Mouse (Mus musculus): ENCODE data around the gene Trim17.
A peak's percentile ranks its signal among the peaks of the same experiment; 100 is the strongest.

Gene Trim17

DNA sequence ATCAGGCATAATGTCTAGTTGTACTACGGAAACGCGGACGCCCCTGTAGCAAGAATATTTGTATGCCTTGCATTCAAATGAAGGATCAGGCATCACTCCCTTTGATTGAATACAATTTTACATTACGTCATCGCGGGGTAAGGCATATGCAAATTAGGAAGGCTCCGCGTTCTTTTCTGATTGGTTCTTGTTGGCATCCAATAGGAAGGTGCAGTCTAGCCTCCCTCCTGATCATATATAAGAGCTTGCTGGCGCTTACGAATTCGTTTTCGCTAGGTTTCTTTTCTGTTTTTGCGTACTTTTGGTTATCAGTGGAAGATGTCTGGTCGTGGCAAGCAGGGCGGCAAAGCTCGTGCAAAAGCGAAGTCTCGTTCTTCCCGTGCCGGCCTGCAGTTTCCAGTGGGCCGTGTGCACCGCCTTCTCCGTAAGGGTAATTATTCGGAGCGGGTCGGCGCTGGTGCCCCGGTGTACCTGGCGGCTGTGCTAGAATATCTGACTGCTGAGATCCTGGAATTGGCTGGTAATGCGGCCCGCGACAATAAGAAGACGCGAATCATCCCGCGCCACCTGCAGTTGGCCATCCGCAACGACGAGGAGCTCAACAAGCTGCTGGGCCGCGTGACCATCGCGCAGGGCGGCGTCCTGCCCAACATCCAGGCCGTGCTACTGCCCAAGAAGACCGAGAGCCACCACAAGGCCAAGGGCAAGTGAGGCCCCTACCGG lies at the start of gene Trim17, which contains the start of gene Hist3h2a:
Gene Trim17, plus strand, starts transcription at position 266 of the 723 bp plus-strand sequence.
Gene Hist3h2a, plus strand, starts transcription at position 266 of the 723 bp plus-strand sequence.
- DNase-seq (ENCODE audit: low read depth, low spot score): peak; percentile 97

DNA sequence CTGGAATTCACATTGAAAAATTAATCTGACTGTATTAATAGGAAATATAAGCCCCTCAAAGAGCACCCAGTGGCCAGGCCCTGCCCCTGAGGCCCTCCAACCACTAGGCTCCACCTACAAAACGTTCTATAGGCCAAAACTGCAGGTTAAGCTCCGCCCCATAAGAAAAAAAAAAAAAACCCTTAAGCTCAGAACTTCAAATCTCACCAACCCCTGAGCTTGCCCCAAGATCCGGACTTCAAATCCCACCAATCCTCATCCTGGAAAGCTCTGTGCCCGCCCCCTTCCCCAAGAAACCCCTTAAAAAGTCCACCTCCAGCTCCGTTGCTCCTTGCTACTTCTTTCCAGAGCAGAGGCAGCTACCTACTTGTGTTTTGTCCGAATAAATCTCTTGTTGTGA lies 49.6 kb upstream of the Trim17 start:
- DNase-seq (ENCODE audit: low read depth, low spot score): peak; percentile 34

DNA sequence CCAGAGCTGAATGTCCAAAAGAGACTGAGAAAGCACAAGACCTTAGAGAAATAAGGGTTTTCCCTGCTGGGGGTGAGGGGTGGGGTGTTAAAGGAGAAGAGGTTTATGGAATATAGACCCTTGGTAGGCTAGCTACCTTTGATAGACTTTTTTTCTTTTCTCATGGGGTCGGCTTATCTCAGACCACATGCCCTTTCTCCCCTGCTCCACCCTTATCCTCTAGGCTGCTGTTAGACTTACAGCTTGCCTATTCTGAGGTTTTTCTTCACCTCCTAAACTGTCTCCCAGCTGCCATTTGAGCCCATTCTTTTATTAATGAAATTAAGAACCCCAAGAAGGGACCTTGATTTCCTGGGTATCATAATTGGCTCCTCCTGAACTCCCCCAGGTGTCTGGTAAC lies 40.7 kb upstream of the Trim17 start:
- DNase-seq (ENCODE audit: low read depth, low spot score): no peak

DNA sequence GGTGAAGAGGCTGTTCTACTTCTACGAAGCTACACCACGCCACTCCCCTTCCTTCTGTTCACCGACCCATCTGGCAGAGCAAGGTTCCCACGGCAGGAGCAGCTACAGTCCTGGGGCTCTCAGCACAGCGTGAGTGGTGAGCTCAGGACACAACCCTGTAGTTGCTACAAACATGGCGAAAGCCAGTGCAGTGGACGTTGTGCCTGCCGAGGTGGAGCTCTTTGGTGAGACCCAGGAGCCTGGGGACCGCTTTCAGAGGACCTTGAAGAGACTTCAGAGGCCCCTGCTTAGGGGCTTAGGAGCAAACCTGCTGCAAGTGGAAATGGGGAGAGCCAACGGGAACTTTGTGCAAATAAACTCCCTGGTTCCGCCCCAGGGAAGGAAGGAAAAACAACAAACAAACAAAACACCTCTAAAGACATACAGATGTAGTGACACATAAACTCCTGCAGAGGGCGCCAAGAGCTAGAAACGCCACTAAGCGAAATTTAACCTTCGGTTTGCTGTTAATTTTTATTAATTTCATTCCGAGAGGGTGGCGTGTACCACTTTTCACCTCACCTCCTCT lies 39.9 kb upstream of the Trim17 start:
- DNase-seq (ENCODE audit: low read depth, low spot score): peak; percentile 36

DNA sequence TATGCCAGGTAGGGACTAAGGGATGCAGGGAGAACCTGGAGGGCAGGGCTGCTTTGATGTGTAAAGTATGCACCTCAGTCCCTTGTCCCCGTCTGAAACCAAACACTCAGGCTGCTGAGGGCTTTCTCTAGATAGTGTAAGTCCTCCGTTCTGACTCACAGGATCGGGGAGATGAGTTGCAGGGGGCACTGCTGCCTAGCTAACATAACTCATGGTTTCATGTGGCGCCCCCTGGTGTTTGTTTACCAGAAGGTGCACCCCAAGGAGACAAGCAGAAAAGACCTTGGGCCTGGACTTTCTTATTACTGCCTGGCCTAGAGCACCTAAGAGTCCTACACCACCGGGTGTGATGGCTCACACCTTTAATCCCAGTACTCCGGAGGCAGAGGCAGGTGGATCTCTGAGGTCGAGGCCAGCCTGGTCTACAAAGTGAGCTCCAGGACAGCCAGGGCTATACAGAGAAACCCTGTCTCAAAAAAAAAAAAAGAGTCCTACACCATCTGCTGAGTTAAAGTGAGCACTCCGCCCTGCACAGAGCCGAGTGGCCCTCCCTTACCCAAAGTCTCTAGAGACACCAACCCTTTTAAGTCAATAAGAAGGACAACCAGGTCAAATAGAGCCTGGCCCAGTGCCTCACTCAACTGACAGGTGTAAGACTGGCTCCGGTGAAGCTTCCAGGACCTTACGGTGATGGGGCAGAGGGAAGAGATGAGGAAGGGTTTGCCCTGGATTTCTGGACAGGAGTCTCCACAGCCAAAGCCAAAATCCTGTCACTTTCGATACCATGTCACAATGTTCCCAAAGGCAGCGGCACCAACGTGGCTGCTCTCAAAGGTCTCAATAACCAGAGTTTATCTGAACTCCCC lies 37.4 kb upstream of the Trim17 start:
- no peak for DNase-seq (ENCODE audit: low read depth, low spot score)

DNA sequence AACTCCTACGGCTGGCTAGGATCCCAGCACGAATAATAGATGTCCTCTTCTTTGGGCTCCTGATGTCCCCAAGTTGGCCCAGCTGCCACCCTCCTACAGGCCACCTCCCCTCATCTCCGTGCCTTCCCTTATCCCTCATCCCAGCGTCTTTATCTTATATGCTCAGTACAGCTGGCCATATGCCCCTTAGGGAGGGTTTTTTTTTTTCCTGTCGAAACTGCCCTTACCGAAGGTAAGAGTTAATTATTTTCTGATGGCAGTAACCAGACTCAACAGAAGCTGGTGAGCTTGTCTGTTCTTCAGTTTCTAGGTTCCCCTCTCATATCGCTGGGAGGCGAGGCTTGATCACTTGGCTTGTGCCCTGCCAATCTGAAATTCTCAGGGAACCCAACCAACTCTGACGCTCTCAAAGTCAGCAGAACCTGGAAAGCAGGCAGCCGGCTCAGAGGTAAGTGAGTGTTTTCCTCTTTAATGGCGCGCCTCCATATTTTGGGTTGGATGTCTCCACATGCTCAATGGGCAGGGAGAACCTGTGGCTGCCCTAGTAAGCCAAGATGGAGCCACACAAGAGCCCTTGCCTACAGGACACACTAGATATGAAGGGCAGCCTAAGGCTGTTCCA lies 36.6 kb upstream of the Trim17 start, which contains the start of gene Btnl10:
Gene Btnl10, plus strand, starts transcription at position 164 of the 622 bp plus-strand sequence.
- DNase-seq (ENCODE audit: low read depth, low spot score): no peak

DNA sequence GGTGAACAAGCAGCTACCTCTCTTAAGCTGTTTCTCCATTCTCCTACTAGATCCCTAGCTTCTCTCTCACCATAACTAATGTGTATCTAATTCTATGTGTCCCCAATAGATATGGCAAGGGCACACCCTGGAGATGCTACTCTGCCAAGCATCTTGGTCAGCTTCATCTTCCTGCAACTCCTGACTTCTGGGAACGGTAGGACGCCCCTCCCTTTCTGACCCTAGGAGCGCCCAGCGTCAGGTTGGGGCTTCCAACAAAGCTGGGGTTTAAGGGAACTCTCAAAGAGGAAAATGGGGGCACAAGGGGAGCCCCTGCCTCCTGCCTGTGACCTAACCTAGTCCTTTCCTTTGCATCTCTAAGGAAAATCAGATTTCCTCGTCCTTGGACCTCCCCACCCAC lies 35.7 kb upstream of the Trim17 start:
- no peak for DNase-seq (ENCODE audit: low read depth, low spot score)

DNA sequence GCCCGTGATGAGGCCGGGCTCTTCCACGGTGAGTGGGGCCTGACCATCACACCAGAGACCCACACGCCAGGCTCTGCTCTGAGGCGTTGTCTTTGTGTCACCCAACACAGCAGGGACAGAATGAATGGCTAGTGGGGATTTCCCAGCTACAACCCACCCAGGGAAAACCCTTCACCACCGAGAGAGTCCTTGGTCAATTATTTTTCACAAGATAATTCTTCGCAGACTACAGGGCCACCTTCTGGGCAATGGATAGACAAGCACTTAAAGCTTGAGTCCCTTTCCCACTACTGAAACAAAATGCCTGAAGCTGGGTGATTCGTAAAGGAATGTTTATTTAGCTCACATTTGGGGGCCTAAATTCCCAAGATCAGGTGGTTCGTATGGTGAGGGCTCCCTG lies 32.1 kb upstream of the Trim17 start:
- no peak for DNase-seq (ENCODE audit: low read depth, low spot score)

DNA sequence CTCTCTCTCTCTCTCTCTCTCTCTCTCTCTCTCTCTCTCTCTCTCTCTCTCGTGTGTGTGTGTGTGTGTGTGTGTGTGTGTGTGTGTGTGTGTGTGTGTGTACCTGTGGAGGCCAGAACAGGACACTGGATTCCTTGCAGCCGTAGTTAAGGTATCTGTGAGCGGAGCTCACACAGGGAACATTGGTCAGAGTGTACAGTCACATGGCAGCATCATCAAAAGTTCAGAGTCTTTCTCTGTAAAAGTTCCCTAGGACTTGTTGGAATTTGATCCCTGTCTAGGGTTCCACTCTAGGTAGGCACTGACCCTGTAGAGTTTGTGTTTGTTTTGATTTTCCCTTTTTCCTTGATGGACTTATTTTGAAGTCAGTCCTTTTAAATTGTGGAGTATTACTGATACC lies 27.8 kb upstream of the Trim17 start:
- no peak for DNase-seq (ENCODE audit: low read depth, low spot score)

DNA sequence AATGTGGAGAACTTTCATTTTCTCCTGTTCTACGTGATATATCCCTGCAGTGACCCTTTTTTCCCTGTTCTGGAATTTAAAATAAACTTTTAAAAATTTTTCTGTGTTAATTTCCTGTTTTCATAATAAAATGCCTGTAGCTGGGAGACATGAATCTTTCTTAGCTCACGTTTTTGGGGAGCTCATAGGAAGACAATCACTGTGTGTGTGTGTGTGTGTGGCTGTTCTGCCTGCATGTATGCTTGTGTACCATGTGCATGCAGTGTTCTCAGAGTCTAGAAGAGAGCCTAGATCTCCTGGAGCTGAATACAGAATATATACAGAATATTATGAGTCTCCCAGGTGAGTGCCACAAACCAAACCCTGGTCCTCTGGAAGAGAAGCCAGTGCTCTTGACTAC lies 27.4 kb upstream of the Trim17 start:
- DNase-seq (ENCODE audit: low read depth, low spot score): no peak

DNA sequence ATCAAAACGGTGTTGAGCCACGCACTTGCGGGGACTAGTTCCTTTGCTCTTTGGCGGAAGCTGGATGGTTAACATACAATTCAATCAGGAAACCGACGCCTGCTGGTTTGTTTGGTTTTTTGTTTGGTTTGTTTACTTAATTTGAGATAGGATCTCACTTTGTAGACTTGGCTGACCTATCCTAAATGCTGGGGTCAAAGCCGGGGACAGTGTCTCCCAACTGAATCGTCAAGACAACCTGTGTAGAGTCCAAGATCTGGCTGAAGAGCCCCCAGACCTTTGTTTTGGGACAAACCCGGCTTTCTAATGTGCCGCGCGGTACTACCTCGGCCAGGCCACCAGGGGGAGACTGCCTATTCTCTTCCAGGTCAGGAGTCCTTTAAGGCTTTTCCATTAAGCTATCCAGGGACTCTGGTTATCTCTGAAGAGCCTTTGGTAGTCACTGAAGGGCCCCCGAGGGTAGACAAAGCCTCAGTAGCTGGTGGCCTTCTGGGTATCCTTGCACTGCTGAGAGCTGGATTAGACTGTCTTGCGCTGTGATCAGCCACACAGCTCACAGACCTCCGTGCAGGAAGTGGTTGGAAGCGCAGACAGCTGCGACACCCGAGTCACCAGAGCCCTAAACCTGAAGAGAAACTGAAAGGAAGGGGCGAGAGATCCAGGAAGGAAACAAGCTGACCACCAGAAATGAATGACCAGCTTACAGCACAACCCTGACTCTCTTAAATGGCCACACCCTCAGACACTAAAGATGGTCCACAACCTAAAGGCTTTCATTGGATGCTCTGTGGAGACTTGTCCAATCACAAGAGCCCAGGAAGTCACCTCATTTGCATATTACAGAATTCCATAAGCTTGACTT lies 26.5 kb upstream of the Trim17 start:
- DNase-seq (ENCODE audit: low read depth, low spot score): peak; percentile 44

DNA sequence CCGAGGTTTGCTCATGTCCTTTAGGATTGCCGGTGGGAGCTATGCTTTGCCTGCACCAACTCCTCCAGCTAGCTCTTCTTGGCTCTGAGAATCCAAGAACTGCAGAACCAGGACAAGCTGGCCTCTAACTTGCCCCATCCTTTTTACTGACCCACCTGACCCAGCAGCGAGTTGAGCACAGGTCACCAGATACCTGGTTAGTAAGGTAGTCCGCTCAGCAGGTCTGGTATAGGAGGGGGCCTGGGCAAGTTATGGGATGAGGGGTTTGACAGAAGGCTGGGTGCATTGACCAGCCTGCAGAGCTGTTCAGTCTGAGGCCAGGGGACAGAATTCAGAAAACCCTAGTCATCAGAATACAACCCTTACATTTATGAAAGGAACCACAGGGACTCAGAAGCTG lies 25.4 kb upstream of the Trim17 start:
- DNase-seq (ENCODE audit: low read depth, low spot score): no peak

DNA sequence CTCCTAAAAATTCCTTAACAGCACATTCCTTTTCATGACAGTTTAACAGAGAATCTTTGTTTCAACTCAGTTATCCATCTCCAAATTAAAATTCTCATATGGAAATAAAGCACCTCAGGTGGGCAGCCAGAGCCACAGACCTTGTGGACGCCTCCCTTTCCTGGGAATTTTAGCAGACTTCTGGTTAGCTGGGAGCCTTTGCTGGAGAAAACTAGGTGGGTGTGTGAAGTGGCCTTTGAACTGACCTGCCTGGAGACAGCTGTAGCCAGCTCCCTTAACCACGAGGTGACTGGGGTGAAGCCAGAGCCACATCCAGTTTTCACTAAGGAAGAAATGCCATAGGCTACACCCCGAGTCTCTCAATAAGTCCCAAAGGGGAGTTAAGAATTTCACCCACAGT lies 24.8 kb upstream of the Trim17 start:
- DNase-seq (ENCODE audit: low read depth, low spot score): no peak

DNA sequence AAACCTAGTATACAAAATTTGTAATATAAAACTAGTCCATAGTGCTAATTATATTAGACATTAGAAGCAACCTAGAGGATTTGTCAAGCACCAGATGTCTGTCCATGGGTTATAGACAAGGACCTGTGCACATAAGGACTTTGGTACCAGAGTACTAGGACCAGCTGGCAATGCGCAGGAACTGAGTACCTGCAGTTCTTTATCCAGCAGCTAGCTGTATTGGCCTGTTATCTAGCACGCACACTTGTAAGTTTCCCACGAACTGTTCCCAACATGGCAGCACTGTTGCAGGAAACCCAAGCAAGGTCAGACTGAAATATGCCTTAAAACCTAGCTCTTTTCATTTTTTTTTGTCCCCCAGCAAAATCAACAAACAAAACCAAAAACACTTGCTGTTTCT lies 24.2 kb upstream of the Trim17 start:
- no peak for DNase-seq (ENCODE audit: low read depth, low spot score)

DNA sequence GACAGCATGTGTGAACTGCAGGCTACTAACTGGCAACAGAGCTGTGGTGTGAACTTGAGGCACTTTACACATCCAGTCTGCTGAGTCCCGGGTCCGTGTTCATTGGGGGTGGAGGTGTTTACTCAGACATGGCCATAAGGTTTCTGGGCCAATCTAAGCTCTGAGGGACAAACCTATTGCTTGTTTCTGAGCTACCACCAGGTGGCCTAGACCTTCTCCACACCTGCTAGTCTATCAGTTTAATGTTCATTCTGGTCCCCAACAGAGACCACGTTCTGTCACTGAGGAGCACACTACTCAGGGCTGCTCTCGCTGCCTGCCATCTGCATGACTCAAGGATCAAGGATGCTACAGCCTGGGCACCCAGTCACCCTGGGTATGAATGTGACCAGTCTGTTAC lies 22.9 kb upstream of the Trim17 start:
- no peak for DNase-seq (ENCODE audit: low read depth, low spot score)

DNA sequence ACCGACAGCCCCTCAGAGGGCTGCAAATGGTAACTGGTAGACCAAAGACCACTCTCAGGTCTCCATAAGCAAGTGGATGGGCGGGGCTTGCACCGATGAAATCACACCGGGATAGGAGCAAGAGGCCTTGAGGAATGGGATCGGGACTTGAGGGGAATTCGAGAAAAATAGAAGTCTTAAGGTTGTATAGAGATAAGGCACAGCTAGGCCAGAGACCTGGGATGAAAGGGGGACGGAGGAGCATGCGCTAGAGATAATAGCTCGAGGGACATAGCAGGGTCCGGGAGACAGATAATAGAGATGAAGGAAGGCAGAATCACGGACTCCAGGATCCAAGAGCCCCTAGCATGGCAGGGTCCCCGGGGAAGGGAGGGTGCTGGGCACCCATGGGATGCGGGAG lies 16.6 kb upstream of the Trim17 start:
- DNase-seq (ENCODE audit: low read depth, low spot score): no peak

DNA sequence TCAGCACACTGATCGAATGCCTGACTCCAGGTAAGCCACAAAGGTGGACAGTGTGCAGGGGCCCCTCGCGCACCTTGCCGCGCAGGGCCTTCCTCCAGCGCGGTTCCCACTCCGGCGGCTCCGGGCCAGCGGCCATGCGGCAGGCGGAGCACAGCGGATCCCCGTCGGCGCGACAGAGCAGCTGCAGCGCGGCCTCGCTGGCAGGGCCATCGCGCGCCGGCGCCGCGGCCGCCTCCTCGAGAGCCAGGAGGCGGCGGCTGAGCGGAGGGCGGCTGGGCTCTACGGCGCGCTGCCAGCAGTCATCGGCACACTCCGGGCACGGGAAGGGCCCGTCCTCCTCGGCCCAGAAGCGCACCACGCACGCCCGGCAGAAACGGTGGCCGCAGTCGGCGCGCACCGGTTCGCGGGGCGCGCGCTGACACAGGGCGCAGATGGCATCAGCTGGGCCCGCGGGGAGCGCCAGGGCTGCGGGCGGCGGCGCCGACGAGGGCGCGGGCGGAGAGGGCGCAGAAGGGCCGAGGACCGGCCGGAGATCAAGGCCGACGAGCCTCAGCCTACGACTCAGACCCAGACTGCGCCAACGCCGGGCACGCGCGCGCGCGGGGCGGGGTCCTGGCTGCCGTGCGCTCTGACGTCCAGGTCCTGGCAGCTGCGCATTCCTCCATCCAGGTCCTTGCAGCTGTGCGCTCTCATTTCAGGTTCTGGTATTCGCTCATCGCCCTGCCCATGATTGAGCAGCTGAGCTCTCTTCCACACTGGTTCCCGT lies 16.0 kb upstream of the Trim17 start, which contains the start of gene Rnf187:
Gene Rnf187, minus strand, starts transcription at position 595 of the 766 bp plus-strand sequence.
- peak; percentile 87 for DNase-seq (ENCODE audit: low read depth, low spot score)

DNA sequence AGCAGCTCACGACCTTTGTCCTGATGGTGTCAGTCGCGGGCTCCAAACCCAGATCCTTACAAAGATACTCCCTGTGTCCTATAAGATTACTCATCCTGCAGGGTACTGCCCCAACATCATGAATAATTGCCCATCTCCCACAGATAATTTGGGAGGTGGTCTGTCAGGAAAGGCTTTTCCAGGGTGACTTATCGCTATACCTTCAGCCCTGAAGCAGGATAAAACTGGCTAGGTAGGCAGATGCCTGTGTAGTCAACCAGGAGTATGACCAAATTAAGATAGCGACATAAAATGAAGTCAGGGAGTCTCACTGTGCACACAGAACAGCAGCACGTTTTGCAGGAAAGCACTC lies 15.4 kb upstream of the Trim17 start:
- DNase-seq (ENCODE audit: low read depth, low spot score): no peak

DNA sequence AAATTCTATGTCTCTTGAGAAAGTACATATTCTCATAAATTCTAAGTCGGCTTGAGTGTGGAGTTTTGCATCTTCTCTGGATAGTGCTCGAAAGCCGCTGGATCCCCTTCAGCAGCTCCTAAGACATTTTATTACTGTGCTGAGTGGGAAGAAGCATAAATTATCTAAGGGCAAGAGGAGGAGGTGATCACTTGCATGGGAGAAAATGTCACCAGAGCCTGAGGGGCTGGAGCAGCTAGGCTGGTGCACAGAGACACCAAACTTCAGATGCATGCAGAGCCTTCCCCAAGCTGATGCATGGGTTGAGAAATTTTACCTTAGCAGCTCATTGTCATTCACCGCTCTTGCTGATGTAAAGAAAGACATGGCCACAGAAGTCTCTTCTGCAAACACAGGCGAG lies 10.3 kb upstream of the Trim17 start:
- DNase-seq (ENCODE audit: low read depth, low spot score): no peak

DNA sequence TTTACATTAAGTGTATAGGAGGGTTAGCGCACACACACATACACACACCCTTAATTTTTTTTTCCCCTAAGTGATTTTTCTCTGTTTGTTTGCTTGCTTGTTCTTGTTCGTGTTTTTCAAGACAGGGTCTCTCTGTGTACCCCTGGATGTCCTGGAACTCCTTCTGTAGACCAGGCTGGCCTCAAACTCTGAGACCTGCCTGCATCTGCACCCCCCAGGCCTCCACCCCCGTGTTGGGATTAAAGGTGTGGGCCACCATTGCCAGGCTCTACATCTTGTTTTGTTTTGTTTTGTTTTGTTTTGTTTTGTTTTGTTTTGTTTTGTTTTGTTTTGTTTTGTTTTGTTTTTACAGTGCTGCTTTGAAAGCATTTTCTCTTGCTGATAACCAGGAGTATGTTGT lies 7.2 kb upstream of the Trim17 start:
- DNase-seq (ENCODE audit: low read depth, low spot score): no peak

Measured in skeletal muscle tissue, adult 2 months (tissue).